Mouse (Mus musculus): ENCODE data around the gene Ap4b1. TPM values are rescaled to one million over a fixed set of nuclear protein-coding genes. Genes with fewer than 3 reads are reported as not detected.

The Ap4b1 gene
- 19.1 and 21.9 TPM in 2 replicates for polyA plus RNA-seq (2014; fragmentation: Nextera tagmentation; extraction: Ambion mirVana)

DNA sequence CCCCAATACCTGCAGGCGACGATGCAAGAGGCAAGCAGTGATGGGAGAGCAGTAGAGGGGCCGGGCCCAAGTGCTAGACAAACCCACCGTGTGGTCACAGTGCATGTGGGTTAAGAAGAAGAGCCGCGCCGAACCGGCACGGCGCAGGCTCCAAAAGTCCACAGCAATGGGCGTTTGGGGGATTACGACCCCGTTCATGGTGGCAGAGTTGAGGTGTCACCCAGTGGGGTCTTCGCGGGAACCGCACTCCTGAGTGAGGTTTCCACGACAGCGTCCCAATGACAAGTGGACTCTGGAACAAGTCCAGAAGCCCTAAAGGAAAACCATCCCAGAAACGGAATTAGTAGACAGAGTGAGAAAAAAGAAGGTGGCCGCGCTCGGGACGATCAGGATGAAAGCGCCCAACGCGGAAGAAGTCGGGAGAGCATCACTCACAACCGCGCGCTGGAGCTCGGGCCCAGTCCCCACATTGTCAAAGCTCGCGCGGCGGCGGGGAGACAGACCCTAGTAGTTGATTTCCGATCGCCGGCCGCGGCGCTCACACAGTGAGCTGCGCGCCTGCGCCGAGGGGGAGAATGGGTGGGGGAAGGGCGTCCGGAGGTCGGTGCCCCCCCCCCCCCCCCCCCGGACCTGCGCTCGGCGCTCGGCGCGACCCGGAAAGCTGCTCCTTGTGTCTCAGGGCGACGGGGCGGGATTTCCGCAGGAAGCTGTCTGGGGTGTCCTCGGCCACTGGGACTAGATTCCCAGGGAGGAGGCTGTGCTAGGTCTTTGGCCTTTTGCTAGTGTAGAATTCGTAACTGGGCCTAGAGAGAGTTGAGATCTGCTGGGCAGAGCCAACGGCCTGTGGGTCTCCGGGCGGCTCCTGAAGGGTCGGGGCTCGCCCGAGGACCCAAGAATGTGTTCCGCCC is at the start of gene Ap4b1, which contains the start of the genes Dclre1b and Gm43064:
TSS of gene Ap4b1 (plus strand) at position 630 of the 908 bp plus-strand sequence.
TSS of gene Dclre1b (minus strand) at position 554 of the 908 bp plus-strand sequence.
TSS of gene Gm43064 (plus strand) at position 683 of the 908 bp plus-strand sequence.
- WGBS = under 1% methylated on average over 66 of the region's 70 CpGs
- TF ChIP-seq CTCF (IDR thresholded peaks at IDR 0.05; ENCODE audit: low read depth) = no peak
- DNase-seq = peak; percentile 97
- Histone ChIP-seq H3K36me3 (ENCODE audit: insufficient read depth) (peaks cover 32% of the 10 kb centered on the region), H3K4me2 (peak within 1 kb of the TSS; percentile 72), H3K27ac (ENCODE audit: low read depth) (peak within 1 kb of the TSS; percentile 96), H3K9ac (peak within 1 kb of the TSS; percentile 91), H3K4me1 (ENCODE audit: insufficient read depth) (peaks cover 5% of the 10 kb centered on the region; the same call in 1 of the 2 replicates), H3K4me3 (ENCODE audit: low read depth, low read length) (peak within 1 kb of the TSS; percentile 85), H3K9me3 (ENCODE audit: low read depth, low read length) (no peaks in the 10 kb centered on the region), H3K27me3 (ENCODE audit: insufficient read depth, low read length) (no peaks in the 10 kb centered on the region)
- peak; percentile 97 for ATAC-seq (ENCODE audit: insufficient read depth)

DNA sequence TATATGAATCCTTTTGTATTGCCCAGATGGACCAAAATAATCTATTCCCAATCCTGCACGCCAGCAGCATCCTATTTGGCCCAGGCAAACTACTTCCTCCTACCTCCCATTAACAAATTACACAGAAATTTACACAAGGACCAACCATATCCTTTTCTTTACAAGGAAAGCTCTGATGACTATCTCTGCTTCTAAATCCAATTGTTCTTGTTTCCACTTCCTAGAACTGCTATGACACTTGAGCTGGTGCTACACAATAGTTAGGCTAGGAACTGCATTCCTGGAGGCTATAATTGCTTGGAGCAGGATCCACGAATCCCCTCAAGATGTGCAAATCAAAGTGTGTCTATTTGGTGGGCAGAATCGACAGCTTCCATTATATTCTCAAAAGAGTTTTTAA is 42.5 kb upstream of the Ap4b1 start:
- H3K36me3 ChIP-seq (ENCODE audit: insufficient read depth) = peaks cover 53% of the 10 kb centered on the region
- peaks cover 7% of the 10 kb centered on the region; the same call in 1 of the 2 replicates for H3K4me1 ChIP-seq (ENCODE audit: insufficient read depth)
- no peak for TF ChIP-seq CTCF (IDR thresholded peaks at IDR 0.05; ENCODE audit: low read depth)
- H3K4me2 ChIP-seq = no peak overlapping the region
- H3K27ac ChIP-seq (ENCODE audit: low read depth) = no peak overlapping the region
- no peak overlapping the region for H3K4me3 ChIP-seq (ENCODE audit: low read depth, low read length)
- DNase-seq (no peak), ATAC-seq (ENCODE audit: insufficient read depth) (no peak)
- no peaks in the 10 kb centered on the region for H3K27me3 ChIP-seq (ENCODE audit: insufficient read depth, low read length)
- no peaks in the 10 kb centered on the region for H3K9me3 ChIP-seq (ENCODE audit: low read depth, low read length)
- no peak overlapping the region for H3K9ac ChIP-seq
- 81% methylated on average over 3 of the region's 3 CpGs for WGBS

DNA sequence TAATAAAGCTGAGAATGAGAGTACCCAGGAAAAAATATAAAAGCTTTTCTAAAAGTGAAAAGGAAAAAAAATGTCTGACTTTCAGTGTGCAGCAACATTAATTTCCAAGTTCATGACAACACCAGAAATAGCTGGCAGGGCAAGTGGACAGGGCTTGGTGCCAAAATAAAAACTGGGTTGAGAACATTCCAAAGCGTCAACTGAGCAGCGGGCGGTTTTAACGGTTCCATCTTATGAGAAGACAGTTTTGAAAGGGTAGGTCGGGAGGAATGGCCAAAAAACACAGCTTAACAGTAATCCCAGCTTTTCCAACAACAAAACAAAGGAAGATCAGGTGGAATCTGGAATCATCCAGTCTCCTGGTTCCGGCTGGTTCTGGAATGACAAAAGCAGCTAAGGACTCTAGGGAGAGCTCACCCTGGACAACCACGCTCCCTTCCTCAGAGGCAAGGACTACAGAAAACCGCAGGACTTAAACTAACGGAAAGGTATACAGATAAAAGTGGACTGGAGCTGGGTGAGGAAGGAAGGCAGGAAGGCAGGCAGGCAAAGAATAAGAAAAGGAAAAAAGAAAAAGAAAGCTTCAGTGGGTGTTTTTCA is 37.7 kb upstream of the Ap4b1 start:
- H3K27me3 ChIP-seq (ENCODE audit: insufficient read depth, low read length) = no peaks in the 10 kb centered on the region
- ATAC-seq (ENCODE audit: insufficient read depth) (peak; percentile 62; the same call in 1 of the 2 replicates), DNase-seq (peak; percentile 90)
- no peaks in the 10 kb centered on the region for H3K9me3 ChIP-seq (ENCODE audit: low read depth, low read length)
- no peak overlapping the region for H3K4me2 ChIP-seq
- H3K27ac ChIP-seq (ENCODE audit: low read depth) = peak overlapping the region; percentile 32; the same call in 1 of the 2 replicates
- no peak overlapping the region for H3K4me3 ChIP-seq (ENCODE audit: low read depth, low read length)
- WGBS = 54% methylated on average over 9 of the region's 9 CpGs
- no peak overlapping the region for H3K9ac ChIP-seq
- peaks cover 43% of the 10 kb centered on the region for H3K36me3 ChIP-seq (ENCODE audit: insufficient read depth)
- H3K4me1 ChIP-seq (ENCODE audit: insufficient read depth) = peaks cover 8% of the 10 kb centered on the region; the same call in 1 of the 2 replicates
- no peak for TF ChIP-seq CTCF (IDR thresholded peaks at IDR 0.05; ENCODE audit: low read depth)

DNA sequence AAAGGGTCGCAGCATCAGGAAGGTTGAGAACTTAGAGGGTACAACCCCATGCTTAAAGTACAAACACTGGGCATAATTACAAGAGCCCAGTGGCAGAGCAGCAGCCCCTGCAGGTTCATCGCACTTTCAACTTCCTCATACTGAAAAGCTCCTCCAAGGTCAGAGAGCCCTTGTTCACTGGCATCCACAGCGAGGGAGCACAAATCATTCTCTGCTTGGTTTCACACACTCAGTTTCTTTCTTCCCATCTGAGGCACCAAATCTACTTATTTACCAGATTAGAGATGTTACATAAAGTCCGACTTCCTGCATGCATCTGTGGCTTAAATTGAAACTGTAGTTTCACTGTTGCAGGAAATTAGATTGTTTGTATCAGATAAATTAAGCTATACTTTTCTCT is 36.5 kb upstream of the Ap4b1 start:
- no peak for ATAC-seq (ENCODE audit: insufficient read depth)
- WGBS = 80% methylated on average over 4 of the region's 4 CpGs
- no peak overlapping the region for H3K4me2 ChIP-seq

GRCm38 (mm10) chr3:103773508-103773907 is 35.8 kb upstream of the Ap4b1 start:
- DNase-seq (no peak), ATAC-seq (ENCODE audit: insufficient read depth) (no peak)
- no peak for TF ChIP-seq CTCF (IDR thresholded peaks at IDR 0.05; ENCODE audit: low read depth)
- peak overlapping the region; percentile 24; the same call in 1 of the 2 replicates for H3K27ac ChIP-seq (ENCODE audit: low read depth)
- no peaks in the 10 kb centered on the region for H3K9me3 ChIP-seq (ENCODE audit: low read depth, low read length)
- no peak overlapping the region for H3K4me2 ChIP-seq
- no peak overlapping the region for H3K4me3 ChIP-seq (ENCODE audit: low read depth, low read length)
- peaks cover 8% of the 10 kb centered on the region; the same call in 1 of the 2 replicates for H3K4me1 ChIP-seq (ENCODE audit: insufficient read depth)
- 86% methylated on average over 3 of the region's 3 CpGs for WGBS
- peaks cover 45% of the 10 kb centered on the region for H3K36me3 ChIP-seq (ENCODE audit: insufficient read depth)
- no peak overlapping the region for H3K9ac ChIP-seq
- no peaks in the 10 kb centered on the region for H3K27me3 ChIP-seq (ENCODE audit: insufficient read depth, low read length)

More for the DNA sequence above, 36.5 kb upstream of the Ap4b1 start:
- H3K9ac ChIP-seq = no peak overlapping the region
- H3K4me1 ChIP-seq (ENCODE audit: insufficient read depth) = peaks cover 8% of the 10 kb centered on the region; the same call in 1 of the 2 replicates
- H3K27me3 ChIP-seq (ENCODE audit: insufficient read depth, low read length) = no peaks in the 10 kb centered on the region
- H3K27ac ChIP-seq (ENCODE audit: low read depth) = no peak overlapping the region
- H3K9me3 ChIP-seq (ENCODE audit: low read depth, low read length) = no peaks in the 10 kb centered on the region
- no peak for DNase-seq
- TF ChIP-seq CTCF (IDR thresholded peaks at IDR 0.05; ENCODE audit: low read depth) = no peak
- no peak overlapping the region for H3K4me3 ChIP-seq (ENCODE audit: low read depth, low read length)
- peaks cover 46% of the 10 kb centered on the region for H3K36me3 ChIP-seq (ENCODE audit: insufficient read depth)

DNA sequence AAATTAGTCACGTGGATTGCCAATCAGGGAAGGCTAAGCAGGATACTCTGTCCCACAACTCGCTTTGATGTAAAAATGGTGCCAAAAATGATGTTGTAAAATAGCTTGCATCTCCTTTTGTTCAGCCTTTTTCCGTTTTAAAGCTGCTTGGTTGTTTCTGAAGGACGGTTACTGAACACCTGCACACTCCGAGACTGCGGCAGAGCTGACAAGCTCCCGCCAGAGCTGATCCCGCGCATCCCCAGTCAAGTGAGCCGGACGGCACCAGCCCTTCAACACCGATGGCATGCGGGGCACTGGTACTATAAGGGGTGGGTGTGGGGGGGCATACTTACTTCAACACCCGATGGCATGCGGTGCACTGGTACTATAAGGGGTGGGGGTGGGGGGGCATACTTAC is 35.3 kb upstream of the Ap4b1 start:
- Histone ChIP-seq H3K36me3 (ENCODE audit: insufficient read depth) (peaks cover 41% of the 10 kb centered on the region), H3K27me3 (ENCODE audit: insufficient read depth, low read length) (no peaks in the 10 kb centered on the region), H3K9me3 (ENCODE audit: low read depth, low read length) (no peaks in the 10 kb centered on the region), H3K4me1 (ENCODE audit: insufficient read depth) (peaks cover 8% of the 10 kb centered on the region; the same call in 1 of the 2 replicates), H3K9ac (no peak overlapping the region), H3K4me3 (ENCODE audit: low read depth, low read length) (no peak overlapping the region), H3K27ac (ENCODE audit: low read depth) (no peak overlapping the region), H3K4me2 (no peak overlapping the region)
- DNase-seq (no peak), ATAC-seq (ENCODE audit: insufficient read depth) (no peak)
- TF ChIP-seq CTCF (IDR thresholded peaks at IDR 0.05; ENCODE audit: low read depth) = no peak
- WGBS = 85% methylated on average over 15 of the region's 15 CpGs

DNA sequence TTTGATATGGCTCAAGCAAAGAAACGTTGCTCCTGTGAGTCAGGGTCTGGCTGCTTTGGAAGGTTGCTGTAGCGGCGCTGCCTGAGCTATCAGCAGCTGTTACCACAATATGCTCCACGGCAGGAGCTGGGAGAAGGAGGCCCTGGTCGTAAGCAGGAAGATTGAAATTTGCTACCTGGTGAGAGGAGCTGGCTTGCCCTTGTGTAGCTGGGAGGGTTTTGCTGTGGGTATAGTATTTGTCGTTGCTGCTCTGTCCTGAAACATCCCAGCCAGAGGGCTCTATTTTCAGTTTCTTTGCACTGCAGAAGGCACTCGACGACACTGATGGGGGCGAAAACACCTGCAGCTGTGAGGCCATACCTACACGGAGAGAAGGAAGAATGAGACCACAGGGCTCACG is 31.4 kb upstream of the Ap4b1 start:
- no peaks in the 10 kb centered on the region for H3K9me3 ChIP-seq (ENCODE audit: low read depth, low read length)
- no peaks in the 10 kb centered on the region for H3K4me1 ChIP-seq (ENCODE audit: insufficient read depth)
- no peak overlapping the region for H3K27ac ChIP-seq (ENCODE audit: low read depth)
- H3K27me3 ChIP-seq (ENCODE audit: insufficient read depth, low read length) = no peaks in the 10 kb centered on the region
- ATAC-seq (ENCODE audit: insufficient read depth) (no peak), DNase-seq (no peak)
- H3K4me2 ChIP-seq = no peak overlapping the region
- no peak overlapping the region for H3K9ac ChIP-seq
- peaks cover 33% of the 10 kb centered on the region for H3K36me3 ChIP-seq (ENCODE audit: insufficient read depth)
- 88% methylated on average over 11 of the region's 11 CpGs for WGBS
- H3K4me3 ChIP-seq (ENCODE audit: low read depth, low read length) = no peak overlapping the region
- TF ChIP-seq CTCF (IDR thresholded peaks at IDR 0.05; ENCODE audit: low read depth) = no peak

Data from lung, embryonic 14.5 days (tissue).